Mouse (Mus musculus) MEL (cell line): ENCODE measurements around the gene Lmntd1. TPM values are rescaled to one million over a fixed set of nuclear protein-coding genes. Genes with fewer than 3 reads are reported as not detected.

Source experiments
- DNase-seq: peaks from one replicate; pipeline ENCODE4 v3.0.0; 2011; ENCODE audit warnings: low read depth, low spot score
- H3K27ac ChIP-seq: 2 replicates; pipeline ENCODE4 v1.5.1; 2012; ENCODE audit warnings: low read depth, mild to moderate bottlenecking, control low read depth, low read length, moderate library complexity; ENCODE audit not compliant: control insufficient read depth
- H3K27me3 ChIP-seq, 2 experiments: fragments of 150-350 bp in 1 of 2; sonication (generic) in 1 of 2; 2 replicates each; pipeline ENCODE4 v1.6.1; 2012; ENCODE audit warnings: low read length in 2 of 2, mild to moderate bottlenecking in 2 of 2, improper control_type of control experiment in 1 of 2, moderate library complexity in 1 of 2; ENCODE audit not compliant: insufficient read depth in 2 of 2, control insufficient read depth in 1 of 2
- H3K36me3 ChIP-seq, 2 experiments: 2 replicates each; pipeline ENCODE4 v1.6.1; 2012 to 2014; ENCODE audit warnings: low read length in 2 of 2, improper control_type of control experiment in 1 of 2, inconsistent platforms in 1 of 2, mild to moderate bottlenecking in 1 of 2; ENCODE audit not compliant: insufficient read depth in 2 of 2, control insufficient read depth in 1 of 2
- H3K4me1 ChIP-seq, 2 experiments: fragments of 150-350 bp in 1 of 2; sonication (generic) in 1 of 2; 2 replicates each; pipeline ENCODE4 v1.6.1; 2012; ENCODE audit warnings: low read length in 2 of 2, improper control_type of control experiment in 1 of 2, mild to moderate bottlenecking in 1 of 2; ENCODE audit not compliant: insufficient read depth in 2 of 2, control insufficient read depth in 1 of 2
- H3K4me3 ChIP-seq, 2 experiments: fragments of 150-350 bp in 1 of 2; sonication (generic) in 1 of 2; 2 replicates each; pipeline ENCODE4 v1.5.1; 2012; ENCODE audit warnings: low read depth in 2 of 2, low read length in 2 of 2, mild to moderate bottlenecking in 2 of 2, moderate library complexity in 2 of 2, control low read depth in 1 of 2, improper control_type of control experiment in 1 of 2; ENCODE audit not compliant: control insufficient read depth in 1 of 2, insufficient read depth in 1 of 2
- H3K79me2 ChIP-seq: 2 replicates; pipeline ENCODE4 v1.6.1; 2012; ENCODE audit warnings: mild to moderate bottlenecking, low read length, moderate library complexity; ENCODE audit not compliant: control insufficient read depth, poor library complexity, insufficient read depth
- H3K9ac ChIP-seq: 2 replicates; pipeline ENCODE4 v1.6.1; 2012; ENCODE audit warnings: low read depth, mild to moderate bottlenecking, control low read depth, low read length, moderate library complexity; ENCODE audit not compliant: control insufficient read depth, poor library complexity, severe bottlenecking
- H3K9me3 ChIP-seq: fragments of 150-350 bp; sonication (generic); replicated peaks from 2 replicates; pipeline ENCODE4 v1.6.1; 2012; ENCODE audit warnings: mild to moderate bottlenecking, low read length, improper control_type of control experiment, moderate library complexity; ENCODE audit not compliant: insufficient read depth
- BHLHE40 ChIP-seq: IDR thresholded peaks from 2 replicates; pipeline ENCODE4 v1.6.1; 2012; ENCODE audit warnings: low read depth, mild to moderate bottlenecking, inconsistent platforms, low read length, improper control_type of control experiment, borderline replicate concordance
- E2F4 ChIP-seq: IDR thresholded peaks from 2 replicates; pipeline ENCODE4 v1.6.1; 2011; ENCODE audit warnings: low read depth, low read length, improper control_type of control experiment, borderline replicate concordance
- EP300 ChIP-seq, 2 experiments: IDR thresholded peaks; 2 replicates each; pipeline ENCODE4 v1.6.1; 2011; ENCODE audit warnings: improper control_type of control experiment in 2 of 2, low read length in 2 of 2, low read depth in 1 of 2, mild to moderate bottlenecking in 1 of 2
- ETS1 ChIP-seq: IDR thresholded peaks from 2 replicates; pipeline ENCODE4 v1.6.1; 2012; ENCODE audit warnings: low read depth, mild to moderate bottlenecking, inconsistent platforms, low read length, improper control_type of control experiment, moderate library complexity
- GABPA ChIP-seq: IDR thresholded peaks from 2 replicates; pipeline ENCODE4 v1.6.1; 2012; ENCODE audit warnings: low read depth, mild to moderate bottlenecking, inconsistent platforms, low read length, improper control_type of control experiment, moderate library complexity
- MAFK ChIP-seq: IDR thresholded peaks from 2 replicates; pipeline ENCODE4 v1.6.1; 2011; ENCODE audit warnings: low read depth, mild to moderate bottlenecking, low read length, improper control_type of control experiment, borderline replicate concordance
- MAX ChIP-seq: IDR thresholded peaks from 2 replicates; pipeline ENCODE4 v1.6.1; 2011; ENCODE audit warnings: low read length, improper control_type of control experiment
- MYC ChIP-seq: IDR thresholded peaks from 2 replicates; pipeline ENCODE4 v1.6.1; 2011; ENCODE audit warnings: low read depth, mild to moderate bottlenecking, low read length, improper control_type of control experiment, moderate library complexity
- NELFE ChIP-seq: IDR thresholded peaks from 2 replicates; pipeline ENCODE4 v1.6.1; 2011; ENCODE audit warnings: low read depth, low read length, improper control_type of control experiment
- POLR2A ChIP-seq, 2 experiments: IDR thresholded peaks; 2 replicates each; pipeline ENCODE4 v1.6.1; 2011 to 2012; ENCODE audit warnings: low read length in 2 of 2, mild to moderate bottlenecking in 2 of 2, control low read depth in 1 of 2, improper control_type of control experiment in 1 of 2, low read depth in 1 of 2, moderate library complexity in 1 of 2; ENCODE audit not compliant: control insufficient read depth in 1 of 2, insufficient read depth in 1 of 2, poor library complexity in 1 of 2
- POLR2AphosphoS2 ChIP-seq: IDR thresholded peaks from 2 replicates; pipeline ENCODE4 v1.6.1; 2011; ENCODE audit warnings: low read length, improper control_type of control experiment
- RCOR1 ChIP-seq: IDR thresholded peaks from 2 replicates; pipeline ENCODE4 v1.6.1; 2012; ENCODE audit warnings: low read depth, mild to moderate bottlenecking, inconsistent platforms, low read length, improper control_type of control experiment
- TBP ChIP-seq: IDR thresholded peaks from 2 replicates; pipeline ENCODE4 v1.8.0; 2011; ENCODE audit warnings: low read depth, low read length, improper control_type of control experiment
- ZC3H11A ChIP-seq: IDR thresholded peaks from 2 replicates; pipeline ENCODE4 v1.6.1; 2012; ENCODE audit warnings: low read depth, mild to moderate bottlenecking, inconsistent platforms, low read length, improper control_type of control experiment
- ZMIZ1 ChIP-seq: IDR thresholded peaks from 2 replicates; pipeline ENCODE4 v1.6.1; 2012; ENCODE audit warnings: low read depth, mild to moderate bottlenecking, inconsistent platforms, low read length, improper control_type of control experiment, moderate library complexity
- polyA plus RNA-seq, 2 experiments: library from polyadenylated mRNA; stranded (reverse) in 1 of 2; unstranded in 1 of 2; fragments of >175 nt in 1 of 2; fragments of >200 nt in 1 of 2; gene quantifications; 2 replicates each; pipeline versions ENCODE4 v1.2.1 to v1.2.4; 2012; ENCODE audit warnings: low replicate concordance in 2 of 2, low read depth in 1 of 2; ENCODE audit not compliant: insufficient read length in 2 of 2, insufficient read depth in 1 of 2, missing spikeins in 1 of 2
- total RNA-seq: library from RNA; depleted of rRNA; stranded (reverse); fragments of 300-350 nt; gene quantifications from 2 replicates; pipeline ENCODE4 v1.2.3, GENCODE M21; 2012

The Lmntd1 gene
- total and polyA plus RNA-seq, 3 experiments: not detected

GRCm38 (mm10) chr6:145550993-145551392 is 63.1 kb downstream of the Lmntd1 start:
- no peak overlapping the region for H3K27ac ChIP-seq
- no peaks in the 10 kb centered on the region for H3K27me3 ChIP-seq
- no peaks in the 10 kb centered on the region for H3K36me3 ChIP-seq
- no peaks in the 10 kb centered on the region for H3K79me2 ChIP-seq
- no peaks in the 10 kb centered on the region for H3K4me1 ChIP-seq
- H3K4me3 ChIP-seq: no peak overlapping the region
- no peaks in the 10 kb centered on the region for H3K9me3 ChIP-seq
- H3K9ac ChIP-seq: no peak overlapping the region
- DNase-seq: no peak
- TF ChIP-seq ZC3H11A (no peak), TBP (no peak), POLR2AphosphoS2 (no peak), MAX (no peak), EP300 (IDR thresholded peaks at IDR 0.05; ENCODE audit: low read depth in 1 of 2, low read length in 2 of 2) (no peak), E2F4 (no peak)

- no peak for DNase-seq
- Histone ChIP-seq H3K79me2 (no peaks in the 10 kb centered on the region), H3K4me1 (no peaks in the 10 kb centered on the region), H3K27me3 (no peaks in the 10 kb centered on the region), H3K36me3 (no peaks in the 10 kb centered on the region), H3K27ac (no peak overlapping the region), H3K9me3 (no peaks in the 10 kb centered on the region), H3K9ac (no peak overlapping the region), H3K4me3 (no peak overlapping the region)
- no peak for TF ChIP-seq ZMIZ1
Measured at GRCm38 (mm10) chr6:145545927-145546641, 68.0 kb downstream of the Lmntd1 start.

DNA sequence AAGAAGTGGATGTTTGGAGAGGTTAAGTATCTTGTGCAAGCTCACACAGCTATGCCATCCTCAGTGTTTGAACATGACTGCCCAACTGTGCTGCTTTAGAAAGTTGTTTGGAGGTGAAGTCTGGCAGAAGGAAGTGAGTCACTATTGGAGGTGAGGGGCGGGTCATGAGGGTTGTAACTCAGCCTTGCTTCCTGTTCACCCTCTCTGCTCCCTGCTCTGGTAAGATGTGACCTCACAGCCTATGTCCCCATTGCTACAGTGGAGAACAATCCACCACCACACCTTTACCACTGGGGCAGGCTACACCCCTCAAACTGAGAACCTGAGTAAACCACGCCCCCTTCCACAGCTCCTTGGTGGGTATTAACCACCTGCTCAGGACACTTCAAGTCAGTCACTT is 69.3 kb downstream of the Lmntd1 start:
- H3K4me3 ChIP-seq: no peak overlapping the region
- DNase-seq: no peak
- H3K27ac ChIP-seq: no peak overlapping the region
- H3K27me3 ChIP-seq: no peaks in the 10 kb centered on the region
- no peak overlapping the region for H3K9ac ChIP-seq
- no peak for TF ChIP-seq TBP
- no peaks in the 10 kb centered on the region for H3K36me3 ChIP-seq
- H3K9me3 ChIP-seq: no peaks in the 10 kb centered on the region
- no peaks in the 10 kb centered on the region for H3K4me1 ChIP-seq
- H3K79me2 ChIP-seq: no peaks in the 10 kb centered on the region

DNA sequence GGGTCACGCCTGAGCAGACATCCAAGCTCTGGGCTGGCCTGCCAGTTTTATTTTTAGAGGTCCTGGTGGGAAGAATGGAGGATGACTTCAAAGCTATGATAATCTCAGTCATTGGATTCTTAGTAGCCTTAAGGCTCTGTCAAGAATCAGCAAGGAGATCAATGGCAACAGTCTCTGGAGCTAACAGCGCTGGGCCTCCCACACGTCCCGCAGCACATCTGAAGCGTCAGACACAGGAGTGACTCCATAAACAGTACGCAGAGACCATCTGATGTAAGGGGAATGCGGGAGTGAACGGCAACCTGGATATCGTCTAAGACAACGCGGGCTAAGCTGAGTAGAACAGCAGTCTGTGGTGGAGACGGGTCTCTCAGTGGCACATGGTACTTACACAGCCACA is 69.8 kb downstream of the Lmntd1 start:
- TF ChIP-seq RCOR1 (no peak), ETS1 (no peak), MYC (no peak), BHLHE40 (no peak), MAFK (no peak), GABPA (no peak), POLR2A (IDR thresholded peaks at IDR 0.05; ENCODE audit: control insufficient read depth in 1 of 2, insufficient read depth in 1 of 2, low read depth in 1 of 2, low read length in 2 of 2, poor library complexity in 1 of 2) (no peak), NELFE (no peak), ZC3H11A (no peak)
- TF ChIP-seq, all 39 proteins: peak for 0
- H3K27me3 ChIP-seq: no peaks in the 10 kb centered on the region
- no peaks in the 10 kb centered on the region for H3K4me1 ChIP-seq
- no peaks in the 10 kb centered on the region for H3K79me2 ChIP-seq
- no peaks in the 10 kb centered on the region for H3K9me3 ChIP-seq
- no peak overlapping the region for H3K4me3 ChIP-seq
- no peaks in the 10 kb centered on the region for H3K36me3 ChIP-seq
- H3K27ac ChIP-seq: no peak overlapping the region
- DNase-seq: no peak
- no peak overlapping the region for H3K9ac ChIP-seq
